Mouse (Mus musculus): ENCODE measurements around the gene Tcam1. TPM values are rescaled to one million over a fixed set of nuclear protein-coding genes. Genes with fewer than 3 reads are reported as not detected.

Gene Tcam1
- total RNA-seq, 2 experiments from 2014 or later, result 0.07 to 0.12 TPM

DNA sequence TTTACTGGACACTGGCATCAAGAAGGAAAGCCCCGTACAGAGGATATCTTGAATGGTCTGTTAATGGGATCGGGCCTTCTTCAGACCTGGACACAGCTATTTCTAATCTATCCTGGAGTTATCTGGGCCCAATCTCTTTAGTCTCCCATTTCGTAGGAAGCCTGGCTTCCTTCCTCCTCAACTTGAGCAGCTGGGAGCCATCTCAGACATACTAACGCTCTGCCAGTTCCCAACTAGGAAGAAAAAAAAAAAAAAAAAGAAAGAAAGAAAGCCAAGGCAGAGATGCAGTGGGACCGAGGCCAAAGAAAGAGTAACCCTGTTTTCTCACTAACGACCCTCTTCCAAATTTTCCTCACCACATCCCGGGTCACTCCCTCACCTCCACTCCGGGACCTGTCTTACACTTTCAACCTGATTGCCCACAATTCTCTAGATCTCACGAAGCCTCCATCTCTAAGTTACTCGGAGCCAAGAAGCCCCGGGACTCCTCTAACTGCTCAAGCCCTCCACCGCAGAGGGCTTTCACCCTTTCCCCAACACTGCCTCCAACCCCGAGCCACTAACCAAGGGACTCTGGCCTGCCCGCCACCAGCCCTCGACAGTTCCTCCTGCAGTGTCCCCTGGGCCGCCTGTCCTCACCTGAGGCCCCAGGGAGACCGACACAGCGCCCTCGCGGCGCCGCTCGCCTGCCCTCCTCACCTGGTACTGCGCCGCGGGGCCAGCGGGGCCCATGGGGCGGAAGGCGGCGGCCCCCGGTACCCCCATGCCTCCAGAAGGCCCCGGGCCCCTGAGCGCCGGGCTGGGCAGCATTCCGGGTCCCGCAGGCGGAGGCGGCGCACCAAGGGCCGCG, 4.5 kb upstream of the Tcam1 start:
- intact Hi-C loops (cut with DNase I; ENCODE audit: low total_unique reads), result no loop called here

DNA sequence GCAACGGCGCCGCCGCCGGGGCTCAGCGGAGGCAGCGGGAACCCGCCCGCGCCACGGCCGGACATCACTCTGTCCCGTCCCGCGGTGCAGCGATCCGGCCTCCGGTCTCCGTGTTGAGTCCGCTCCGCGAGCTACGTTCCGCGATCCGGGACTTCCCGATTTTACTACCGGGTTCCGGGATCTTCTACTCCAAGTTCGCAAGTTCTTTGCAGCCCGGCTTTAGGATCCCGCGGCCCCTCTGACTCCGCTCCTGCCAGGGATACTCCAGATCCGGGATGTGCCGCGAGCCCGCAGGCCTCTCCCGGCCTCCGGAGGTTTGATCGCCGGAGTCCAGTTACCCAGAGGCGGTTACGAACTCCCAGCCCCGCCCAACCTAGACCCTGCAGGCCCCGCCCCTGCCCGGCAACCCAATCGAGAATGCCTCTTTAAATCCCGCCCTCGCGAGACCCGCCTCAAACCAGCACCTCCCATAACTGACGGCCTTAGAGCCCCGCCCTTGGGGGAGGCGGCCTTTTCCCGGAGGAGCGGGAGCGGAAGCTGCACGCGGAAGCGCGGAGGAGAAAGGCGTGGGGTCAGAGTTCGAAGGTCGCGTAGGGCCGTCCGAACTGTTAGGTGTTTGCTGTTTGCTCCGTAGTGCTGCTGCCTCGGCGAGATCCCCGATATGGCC, 3.7 kb upstream of the Tcam1 start, which contains the start of gene Smarcd2:
TSS of gene Smarcd2 (minus strand) at position 329 of the 667 bp plus-strand sequence.
- intact Hi-C loops (cut with DNase I; ENCODE audit: low total_unique reads), result no loop called here

More for the DNA sequence above, 4.5 kb upstream of the Tcam1 start:
- peak; percentile 40 for DNase-seq

DNA sequence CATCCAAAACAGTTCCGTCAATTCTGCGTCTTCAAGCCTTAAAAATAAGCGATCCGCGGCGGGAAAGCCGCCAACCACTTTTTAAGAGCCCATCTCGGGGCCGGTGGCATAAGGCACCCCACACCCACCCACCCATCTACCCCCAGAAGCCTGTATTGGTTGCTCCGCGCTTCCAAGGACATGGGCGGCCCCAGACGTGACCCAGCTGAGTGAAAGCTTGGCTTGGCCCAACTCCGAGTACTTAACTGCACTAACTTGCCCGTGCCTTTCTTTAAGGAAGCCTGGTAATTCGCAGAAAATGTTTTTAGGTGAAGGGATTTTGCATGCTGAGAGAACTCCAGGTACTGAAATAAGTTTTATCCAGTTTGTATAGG, 3.2 kb upstream of the Tcam1 start:
- intact Hi-C loops (cut with DNase I; ENCODE audit: low total_unique reads), result no loop called here
- DNase-seq, result no peak

More for the DNA sequence above, 3.7 kb upstream of the Tcam1 start, which contains the start of gene Smarcd2:
- DNase-seq, result peak; percentile 100

- no peak for DNase-seq
- intact Hi-C loops (cut with DNase I; ENCODE audit: low total_unique reads), result no loop called here
Measured at GRCm38 (mm10) chr11:106273811-106274210, 2.7 kb upstream of the Tcam1 start.

DNA sequence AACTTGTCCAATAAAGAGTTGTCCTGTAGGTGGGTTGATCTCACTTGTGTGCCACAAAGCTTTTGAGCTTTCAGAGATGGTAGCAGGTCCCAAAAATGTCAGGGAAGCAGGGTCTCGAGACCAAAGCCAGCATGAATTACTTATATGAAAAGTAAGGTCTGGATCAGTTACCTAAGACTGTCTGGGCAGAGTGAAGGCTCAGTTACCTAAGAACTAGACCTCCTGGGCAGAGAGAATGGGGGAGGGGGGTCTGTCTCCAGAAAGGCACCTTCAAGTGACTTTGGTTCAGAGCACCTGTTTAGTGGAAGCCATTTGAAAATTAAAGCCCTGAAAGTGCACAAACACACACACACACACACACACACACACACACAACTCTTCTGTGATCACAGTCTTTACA, 2.1 kb upstream of the Tcam1 start:
- no peak for DNase-seq
- intact Hi-C loops (cut with DNase I; ENCODE audit: low total_unique reads), result no loop called here

GRCm38 (mm10) chr11:106274971-106275411, 1.5 kb upstream of the Tcam1 start:
- DNase-seq, result peak; percentile 64
- intact Hi-C loops (cut with DNase I; ENCODE audit: low total_unique reads), result no loop called here

- no peak for DNase-seq
- intact Hi-C loops (cut with DNase I; ENCODE audit: low total_unique reads), result no loop called here
Measured at GRCm38 (mm10) chr11:106282452-106282851, 6.0 kb downstream of the Tcam1 start.

GRCm38 (mm10) chr11:106283371-106283770, 6.9 kb downstream of the Tcam1 start:
- intact Hi-C loops (cut with DNase I; ENCODE audit: low total_unique reads), result no loop called here
- DNase-seq, result no peak

GRCm38 (mm10) chr11:106284126-106284525, 7.7 kb downstream of the Tcam1 start:
- no peak for DNase-seq
- intact Hi-C loops (cut with DNase I; ENCODE audit: low total_unique reads), result no loop called here

- intact Hi-C loops (cut with DNase I; ENCODE audit: low total_unique reads), result no loop called here
Measured at GRCm38 (mm10) chr11:106286206-106286605, 9.7 kb downstream of the Tcam1 start.

GRCm38 (mm10) chr11:106286987-106287386, 10.5 kb downstream of the Tcam1 start:
- DNase-seq, result no peak
- intact Hi-C loops (cut with DNase I; ENCODE audit: low total_unique reads), result no loop called here

More at GRCm38 (mm10) chr11:106286206-106286605, 9.7 kb downstream of the Tcam1 start:
- peak; percentile 4 for DNase-seq

GRCm38 (mm10) chr11:106289369-106289768, 12.9 kb downstream of the Tcam1 start:
- DNase-seq, result peak; percentile 82
- intact Hi-C loops (cut with DNase I; ENCODE audit: low total_unique reads), result no loop called here

- DNase-seq, result no peak
- intact Hi-C loops (cut with DNase I; ENCODE audit: low total_unique reads), result no loop called here
Measured at GRCm38 (mm10) chr11:106290376-106290775, 13.9 kb downstream of the Tcam1 start.

- intact Hi-C loops (cut with DNase I; ENCODE audit: low total_unique reads), result no loop called here
- no peak for DNase-seq
Measured at GRCm38 (mm10) chr11:106291861-106292260, 15.4 kb downstream of the Tcam1 start.

GRCm38 (mm10) chr11:106301765-106302164, 25.3 kb downstream of the Tcam1 start, which contains the start of gene Gh:
TSS of gene Gh (minus strand) at chr11:106301865.
- intact Hi-C loops (cut with DNase I; ENCODE audit: low total_unique reads), result loop anchor here (2.0 to 5.0 kb wide), 2 partner anchors 65 to 91 kb away; no protein-coding TSS in a partner anchor
- no peak for DNase-seq

GRCm38 (mm10) chr11:106302634-106303033, 26.2 kb downstream of the Tcam1 start:
- peak; percentile 51 for DNase-seq
- intact Hi-C loops (cut with DNase I; ENCODE audit: low total_unique reads), result loop anchor here (2.0 to 5.0 kb wide), 2 partner anchors 64 to 90 kb away; no protein-coding TSS in a partner anchor

DNA sequence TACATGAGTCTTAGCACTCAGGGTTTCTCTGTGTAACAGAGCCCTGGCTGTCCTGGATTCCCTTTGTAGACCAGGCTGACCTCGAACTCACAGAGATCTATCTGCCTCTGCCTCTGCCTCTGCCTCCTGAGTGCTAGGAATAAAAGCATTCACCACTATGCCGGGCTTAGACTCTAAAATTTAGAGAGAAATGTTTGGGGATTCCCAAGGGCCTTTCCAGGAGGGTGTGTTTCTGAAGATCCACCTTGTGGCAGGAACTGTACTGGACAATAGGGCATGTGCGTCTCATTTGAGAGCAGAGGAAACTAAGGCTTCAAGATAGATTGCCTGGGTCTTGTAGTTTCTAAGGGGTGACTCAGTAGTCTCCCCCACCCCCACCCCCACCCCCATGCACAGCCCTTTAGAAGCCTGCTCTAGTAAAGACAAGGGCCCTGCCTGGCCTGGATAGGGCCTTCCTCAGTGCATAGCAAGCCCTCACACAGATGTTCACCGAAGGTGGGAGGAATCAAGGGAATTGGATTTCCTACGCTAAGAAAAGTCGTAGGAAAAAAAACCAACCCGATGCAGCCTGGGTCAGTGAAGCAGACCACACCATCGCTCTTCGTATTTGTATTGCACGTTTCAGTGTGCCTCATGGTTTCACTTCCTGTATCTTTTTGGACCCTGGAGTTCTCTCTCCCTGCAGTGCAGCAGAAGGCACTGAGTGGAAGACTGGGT, 29.0 kb downstream of the Tcam1 start:
- intact Hi-C loops (cut with DNase I; ENCODE audit: low total_unique reads), result no loop called here
- DNase-seq, result no peak

DNA sequence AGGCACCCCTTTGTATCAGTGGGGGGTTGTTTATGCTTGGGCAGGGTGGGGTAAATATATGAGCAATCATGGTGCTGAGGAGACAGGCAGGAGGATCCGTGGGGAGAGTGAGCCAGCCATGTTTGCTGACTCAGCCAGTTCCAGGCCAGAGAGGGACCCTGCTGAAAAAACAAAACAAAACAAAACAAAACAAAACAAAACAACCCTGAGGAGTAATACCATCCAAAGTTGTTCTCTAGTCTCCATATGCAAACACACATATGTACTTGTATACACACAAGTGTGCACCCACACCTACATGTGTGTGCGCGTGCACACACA, 29.6 kb downstream of the Tcam1 start:
- no peak for DNase-seq
- intact Hi-C loops (cut with DNase I; ENCODE audit: low total_unique reads), result no loop called here

DNA sequence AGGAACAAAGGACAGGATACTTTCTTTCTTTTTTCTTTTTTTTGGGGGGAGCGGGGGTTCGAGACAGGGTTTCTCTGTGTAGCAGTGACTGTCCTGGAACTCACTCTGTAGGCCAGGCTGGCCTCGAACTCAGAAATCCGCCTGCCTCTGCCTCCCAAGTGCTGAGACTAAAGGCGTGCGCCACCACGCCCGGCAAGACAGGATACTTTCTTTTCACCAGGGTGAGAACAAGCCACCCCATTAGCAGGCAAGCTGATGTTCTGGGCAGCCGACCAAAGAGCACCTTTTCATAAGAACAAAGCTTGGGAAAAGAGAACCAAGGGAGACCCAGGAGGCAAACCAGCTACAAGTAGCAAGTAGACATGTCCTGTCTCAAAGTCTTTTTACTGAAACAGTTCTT, 30.3 kb downstream of the Tcam1 start:
- intact Hi-C loops (cut with DNase I; ENCODE audit: low total_unique reads), result no loop called here
- DNase-seq, result no peak

DNA sequence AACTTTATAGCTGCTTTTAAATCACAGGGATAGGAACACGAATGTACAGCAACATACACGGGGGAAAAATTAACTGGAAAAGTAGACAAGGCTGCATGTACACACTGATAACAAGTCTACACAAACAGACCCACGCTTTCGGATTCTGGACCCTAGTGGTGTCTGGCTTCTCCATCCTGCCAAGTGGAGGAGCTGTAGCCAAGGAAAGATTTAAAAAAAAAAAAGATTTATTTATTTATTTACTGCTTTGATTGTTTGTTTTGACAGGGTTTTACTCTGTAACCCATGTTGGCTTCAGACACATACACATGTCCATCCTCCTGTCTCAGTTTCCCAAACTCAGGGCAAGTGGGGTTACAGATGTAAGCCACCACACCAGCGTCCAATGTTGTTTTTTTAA, 31.0 kb downstream of the Tcam1 start:
- intact Hi-C loops (cut with DNase I; ENCODE audit: low total_unique reads), result no loop called here

More for the DNA sequence above, 31.0 kb downstream of the Tcam1 start:
- DNase-seq, result no peak

Measured in gastrocnemius, postnatal 14 days (tissue).